Mouse (Mus musculus) liver, embryonic 14.5 days (tissue): ENCODE results near the gene Srp9.

ENCODE experiments used
- CTCF ChIP-seq: IDR thresholded peaks from 2 replicates; pipeline ENCODE4 v1.5.1; 2016; ENCODE audit warnings: antibody characterized with exemption, low read depth, control low read depth
- EP300 ChIP-seq: IDR thresholded peaks from 2 replicates; pipeline ENCODE4 v1.6.1; 2016; ENCODE audit warnings: antibody characterized with exemption, low read depth

GRCm38 (mm10) chr1:182110185-182110584, 14.4 kb upstream of the Srp9 start:
- TF ChIP-seq CTCF (no peak), EP300 (no peak)
